Mouse (Mus musculus) embryonic facial prominence, embryonic 10.5 days (tissue): ENCODE results near the gene Adat1. TPM values are rescaled to one million over a fixed set of nuclear protein-coding genes. Genes with fewer than 3 reads are reported as not detected.

ENCODE experiments used
- DNase-seq: peaks from one replicate; pipeline ENCODE4 v3.0.0-alpha.2; 2017; ENCODE audit warnings: low spot score
- H3K27ac ChIP-seq: fragments of 300-500 bp; sonication (generic); replicated peaks from 2 replicates; pipeline ENCODE4 v1.5.1; 2016; ENCODE audit warnings: mild to moderate bottlenecking
- H3K27me3 ChIP-seq: fragments of 300-500 bp; sonication (generic); replicated peaks from 2 replicates; pipeline ENCODE4 v1.6.1; 2016; ENCODE audit warnings: low read depth, mild to moderate bottlenecking; ENCODE audit not compliant: poor library complexity, severe bottlenecking
- H3K36me3 ChIP-seq: fragments of 300-500 bp; sonication (generic); replicated peaks from 2 replicates; pipeline ENCODE4 v1.6.1; 2016; ENCODE audit warnings: mild to moderate bottlenecking, moderate library complexity
- H3K4me1 ChIP-seq: fragments of 300-500 bp; sonication (generic); 2 replicates; pipeline ENCODE4 v1.6.1; 2016
- H3K4me3 ChIP-seq: fragments of 300-500 bp; sonication (generic); 2 replicates; pipeline ENCODE4 v1.5.1; 2016; ENCODE audit warnings: mild to moderate bottlenecking, moderate library complexity
- H3K9me3 ChIP-seq: fragments of 300-500 bp; sonication (generic); 2 replicates; pipeline ENCODE4 v1.6.1; 2016; ENCODE audit warnings: mild to moderate bottlenecking
- WGBS: fragments of 180-500 bp; shearing (Covaris S2); methylation state at CpG from one replicate; pipeline ENCODE4 v1.1.7; 2016; 5-methylcytosine and 5-hydroxymethylcytosine counted together
- polyA plus RNA-seq: library from polyadenylated mRNA; unstranded; fragments of >200 nt; fragmentation: Nextera tagmentation; extraction: Ambion mirVana; gene quantifications from 2 replicates; pipeline ENCODE4 v1.2.1, GENCODE M21; 2016

The Adat1 gene
- polyA plus RNA-seq, 1 experiment from 2014 or later: 15.7 TPM

GRCm38 (mm10) chr8:111932580-111933336 lies 59.3 kb downstream of the Adat1 start:
- H3K27ac ChIP-seq: peak overlapping the region; percentile 94
- H3K9me3 ChIP-seq: no peaks in the 10 kb centered on the region
- H3K4me3 ChIP-seq: peak overlapping the region; percentile 86
- WGBS: 31% methylated on average over 19 of the region's 19 CpGs
- no peaks in the 10 kb centered on the region for H3K27me3 ChIP-seq
- peak; percentile 72 for DNase-seq
- peaks cover 29% of the 10 kb centered on the region for H3K4me1 ChIP-seq
- no peaks in the 10 kb centered on the region; the same call in 1 of the 2 replicates for H3K36me3 ChIP-seq

GRCm38 (mm10) chr8:111931721-111932120 lies 60.4 kb downstream of the Adat1 start:
- Histone ChIP-seq H3K4me3 (no peak overlapping the region), H3K4me1 (peaks cover 29% of the 10 kb centered on the region), H3K27ac (no peak overlapping the region), H3K9me3 (no peaks in the 10 kb centered on the region), H3K36me3 (peaks cover 3% of the 10 kb centered on the region; the same call in 1 of the 2 replicates), H3K27me3 (no peaks in the 10 kb centered on the region)
- no peak for DNase-seq
- 75% methylated on average over 16 of the region's 16 CpGs for WGBS

- H3K4me1 ChIP-seq: peaks cover 29% of the 10 kb centered on the region
- H3K27me3 ChIP-seq: no peaks in the 10 kb centered on the region
- no peaks in the 10 kb centered on the region for H3K9me3 ChIP-seq
- no peak for DNase-seq
- no peak overlapping the region for H3K27ac ChIP-seq
- H3K4me3 ChIP-seq: no peak overlapping the region
- peaks cover 3% of the 10 kb centered on the region; the same call in 1 of the 2 replicates for H3K36me3 ChIP-seq
- WGBS: 72% methylated on average over 8 of the region's 8 CpGs
Measured at GRCm38 (mm10) chr8:111929648-111930344, 62.3 kb downstream of the Adat1 start.

- H3K27me3 ChIP-seq: no peaks in the 10 kb centered on the region
- no peak overlapping the region for H3K27ac ChIP-seq
- WGBS: 84% methylated on average over 7 of the region's 7 CpGs
- H3K4me3 ChIP-seq: no peak overlapping the region
- H3K4me1 ChIP-seq: no peaks in the 10 kb centered on the region
- no peaks in the 10 kb centered on the region for H3K9me3 ChIP-seq
- no peak for DNase-seq
- peaks cover 3% of the 10 kb centered on the region; the same call in 1 of the 2 replicates for H3K36me3 ChIP-seq
Measured at GRCm38 (mm10) chr8:111924976-111925375, 67.1 kb downstream of the Adat1 start.

- DNase-seq: peak; percentile 34
- 36% methylated on average over 10 of the region's 10 CpGs for WGBS
- H3K27ac ChIP-seq: no peak overlapping the region; the same call in 1 of the 2 replicates
- H3K4me1 ChIP-seq: no peaks in the 10 kb centered on the region
- no peaks in the 10 kb centered on the region for H3K9me3 ChIP-seq
- peaks cover 10% of the 10 kb centered on the region for H3K36me3 ChIP-seq
- H3K27me3 ChIP-seq: no peaks in the 10 kb centered on the region
- no peak overlapping the region for H3K4me3 ChIP-seq
Measured at GRCm38 (mm10) chr8:111923383-111923804, 68.7 kb downstream of the Adat1 start.

GRCm38 (mm10) chr8:111920971-111921370 lies 71.1 kb downstream of the Adat1 start:
- no peak for DNase-seq
- no peaks in the 10 kb centered on the region for H3K27me3 ChIP-seq
- no peak overlapping the region for H3K27ac ChIP-seq
- no peaks in the 10 kb centered on the region for H3K9me3 ChIP-seq
- H3K36me3 ChIP-seq: peaks cover 14% of the 10 kb centered on the region
- no peak overlapping the region for H3K4me3 ChIP-seq
- 85% methylated on average over 4 of the region's 4 CpGs for WGBS
- H3K4me1 ChIP-seq: no peaks in the 10 kb centered on the region

GRCm38 (mm10) chr8:111919663-111920062 lies 72.4 kb downstream of the Adat1 start:
- H3K36me3 ChIP-seq: peaks cover 14% of the 10 kb centered on the region
- DNase-seq: no peak
- H3K4me3 ChIP-seq: no peak overlapping the region
- H3K9me3 ChIP-seq: no peaks in the 10 kb centered on the region
- no peaks in the 10 kb centered on the region for H3K4me1 ChIP-seq
- 76% methylated on average over 2 of the region's 2 CpGs for WGBS
- H3K27ac ChIP-seq: no peak overlapping the region
- no peaks in the 10 kb centered on the region for H3K27me3 ChIP-seq

Other genes with a start within 250 kb of the Adat1 start
- gene Bcar1, start 248.5 kb downstream of the Adat1 start, polyA plus RNA-seq: 61.1 and 62.4 TPM in 2 replicates
- 225 and 237 TPM in 2 replicates for gene Cfdp1, start 138.0 kb downstream of the Adat1 start, polyA plus RNA-seq
- gene Tmem170, start 115.6 kb downstream of the Adat1 start, polyA plus RNA-seq: 10.5 and 11.0 TPM in 2 replicates
- 2.2 and 2.7 TPM in 2 replicates for gene Chst5, start 81.9 kb downstream of the Adat1 start, polyA plus RNA-seq
- gene Tmem231, start 58.4 kb downstream of the Adat1 start, polyA plus RNA-seq: 20.1 and 20.2 TPM in 2 replicates
- 186 and 194 TPM in 2 replicates for gene Gabarapl2, start 51.6 kb downstream of the Adat1 start, polyA plus RNA-seq
- 274 and 284 TPM in 2 replicates for gene Kars, start 19.0 kb upstream of the Adat1 start, polyA plus RNA-seq
- gene Terf2ip, start 19.1 kb upstream of the Adat1 start, polyA plus RNA-seq: 27.0 and 28.6 TPM in 2 replicates
- gene Gm6793, start 22.7 kb upstream of the Adat1 start, polyA plus RNA-seq: 0.25 and 0.45 TPM in 2 replicates